Mouse (Mus musculus): ENCODE measurements around the gene Ehmt2.

Gene Ehmt2

GRCm38 (mm10) chr17:34898160-34898586 lies at the start of gene Ehmt2, which contains the start of gene C2:
TSS of gene Ehmt2 (plus strand) at chr17:34898469.
TSS of gene C2 (minus strand) at chr17:34898265.
- DNase-seq (ENCODE audit: low spot score in 2 of 2), result peak; percentile 66 to 70

GRCm38 (mm10) chr17:34849722-34850516 lies 48.4 kb upstream of the Ehmt2 start, which contains the start of the genes Skiv2l and Nelfe:
TSS of gene Skiv2l (minus strand) at chr17:34850210.
TSS of gene Nelfe (plus strand) at chr17:34850391.
- peak; percentile 94 to 97 for DNase-seq (ENCODE audit: low spot score in 2 of 2)

GRCm38 (mm10) chr17:34850517-34851125 lies 47.6 kb upstream of the Ehmt2 start:
- DNase-seq (ENCODE audit: low spot score in 2 of 2), result no peak

- no peak for DNase-seq (ENCODE audit: low spot score in 2 of 2)
Measured at GRCm38 (mm10) chr17:34853511-34853910, 44.8 kb upstream of the Ehmt2 start.

GRCm38 (mm10) chr17:34854761-34855160 lies 43.5 kb upstream of the Ehmt2 start:
- no peak for DNase-seq (ENCODE audit: low spot score in 2 of 2)

GRCm38 (mm10) chr17:34855825-34856224 lies 42.4 kb upstream of the Ehmt2 start:
- no peak for DNase-seq (ENCODE audit: low spot score in 2 of 2)

- DNase-seq (ENCODE audit: low spot score in 2 of 2), result no peak
Measured at GRCm38 (mm10) chr17:34858670-34859069, 39.6 kb upstream of the Ehmt2 start.

- DNase-seq (ENCODE audit: low spot score in 2 of 2), result no peak
Measured at GRCm38 (mm10) chr17:34860514-34860913, 37.8 kb upstream of the Ehmt2 start.

GRCm38 (mm10) chr17:34861704-34862415 lies 36.4 kb upstream of the Ehmt2 start:
- DNase-seq (ENCODE audit: low spot score in 2 of 2), result no peak

- DNase-seq (ENCODE audit: low spot score in 2 of 2), result no peak
Measured at GRCm38 (mm10) chr17:34862416-34863081, 35.7 kb upstream of the Ehmt2 start, which contains the start of gene Cfb. TSS of gene Cfb (minus strand) at chr17:34862518.

- DNase-seq (ENCODE audit: low spot score in 2 of 2), result no peak
Measured at GRCm38 (mm10) chr17:34865981-34866380, 32.3 kb upstream of the Ehmt2 start.

GRCm38 (mm10) chr17:34874321-34874720 lies 23.9 kb upstream of the Ehmt2 start:
- no peak for DNase-seq (ENCODE audit: low spot score in 2 of 2)

GRCm38 (mm10) chr17:34879336-34879879 lies 18.9 kb upstream of the Ehmt2 start, which contains the start of gene Zbtb12:
TSS of gene Zbtb12 (plus strand) at chr17:34879483.
- no peak for DNase-seq (ENCODE audit: low spot score in 2 of 2)

GRCm38 (mm10) chr17:34881166-34881565 lies 17.1 kb upstream of the Ehmt2 start:
- no peak for DNase-seq (ENCODE audit: low spot score in 2 of 2)

GRCm38 (mm10) chr17:34881683-34882310 lies 16.5 kb upstream of the Ehmt2 start, which contains the start of gene Gm20547:
TSS of gene Gm20547 (minus strand) at chr17:34882042.
- DNase-seq (ENCODE audit: low spot score in 2 of 2), result no peak

GRCm38 (mm10) chr17:34883332-34883731 lies 14.9 kb upstream of the Ehmt2 start:
- no peak for DNase-seq (ENCODE audit: low spot score in 2 of 2)

GRCm38 (mm10) chr17:34884704-34885103 lies 13.6 kb upstream of the Ehmt2 start:
- DNase-seq (ENCODE audit: low spot score in 2 of 2), result no peak

- no peak for DNase-seq (ENCODE audit: low spot score in 2 of 2)
Measured at GRCm38 (mm10) chr17:34885615-34886014, 12.7 kb upstream of the Ehmt2 start.

- no peak for DNase-seq (ENCODE audit: low spot score in 2 of 2)
Measured at GRCm38 (mm10) chr17:34887942-34888341, 10.3 kb upstream of the Ehmt2 start.

- DNase-seq (ENCODE audit: low spot score in 2 of 2), result no peak
Measured at GRCm38 (mm10) chr17:34890074-34890743, 8.1 kb upstream of the Ehmt2 start.
